Mouse (Mus musculus) embryo, embryonic 10 days (tissue): ENCODE measurements around the gene Ep300.
A peak's percentile ranks its signal among the peaks of the same experiment; 100 is the strongest.

Source experiments
- DNase-seq: peaks from one replicate; pipeline ENCODE4 v3.0.0-alpha.2; 2015; ENCODE audit warnings: low spot score

Ep300 gene

GRCm38 (mm10) chr15:81584913-81585745, at the start of gene Ep300:
Gene Ep300, plus strand, starts transcription at chr15:81585351.
- peak; percentile 96 for DNase-seq

GRCm38 (mm10) chr15:81535881-81536351, 49.2 kb upstream of the Ep300 start:
- DNase-seq: peak; percentile 44

- no peak for DNase-seq
These were observed 47.0 kb upstream of the Ep300 start for GRCm38 (mm10) chr15:81538149-81538548.

- DNase-seq: no peak
These were observed 45.6 kb upstream of the Ep300 start for GRCm38 (mm10) chr15:81539560-81539959.

GRCm38 (mm10) chr15:81544916-81545315, 40.2 kb upstream of the Ep300 start:
- DNase-seq: no peak

GRCm38 (mm10) chr15:81545387-81546176, 39.6 kb upstream of the Ep300 start:
- DNase-seq: no peak

GRCm38 (mm10) chr15:81553455-81553854, 31.7 kb upstream of the Ep300 start:
- DNase-seq: no peak

GRCm38 (mm10) chr15:81554558-81555297, 30.4 kb upstream of the Ep300 start:
- peak; percentile 62 for DNase-seq

- DNase-seq: no peak
These were observed 29.2 kb upstream of the Ep300 start for GRCm38 (mm10) chr15:81555986-81556385.

GRCm38 (mm10) chr15:81561501-81561900, 23.6 kb upstream of the Ep300 start:
- DNase-seq: no peak

GRCm38 (mm10) chr15:81561996-81562395, 23.2 kb upstream of the Ep300 start:
- DNase-seq: no peak

- DNase-seq: no peak
These were observed 22.4 kb upstream of the Ep300 start for GRCm38 (mm10) chr15:81562491-81563488.

GRCm38 (mm10) chr15:81568093-81568492, 17.1 kb upstream of the Ep300 start:
- no peak for DNase-seq

GRCm38 (mm10) chr15:81568592-81568991, 16.6 kb upstream of the Ep300 start:
- no peak for DNase-seq

GRCm38 (mm10) chr15:81576961-81577360, 8.2 kb upstream of the Ep300 start:
- no peak for DNase-seq

GRCm38 (mm10) chr15:81577743-81578165, 7.4 kb upstream of the Ep300 start:
- no peak for DNase-seq

GRCm38 (mm10) chr15:81584466-81584865, 685 bp upstream of the Ep300 start:
- DNase-seq: no peak

- DNase-seq: peak; percentile 82
These were observed 753 bp downstream of the Ep300 start for GRCm38 (mm10) chr15:81585746-81586461.

- DNase-seq: peak; percentile 49
These were observed 1.3 kb downstream of the Ep300 start for GRCm38 (mm10) chr15:81586466-81586865.

- DNase-seq: no peak
These were observed 2.5 kb downstream of the Ep300 start for GRCm38 (mm10) chr15:81587686-81588085.
